Mouse (Mus musculus): Measurements from ENCODE around the gene Dmp1. TPM values are rescaled to one million over a fixed set of nuclear protein-coding genes. Genes with fewer than 3 reads are reported as not detected.

Gene Dmp1
- not detected in 2 replicates for polyA plus RNA-seq (2012; rRNA removed)

- TF ChIP-seq CTCF (IDR thresholded peaks at IDR 0.05; ENCODE audit: insufficient read depth, low read length) (no peak), POLR2A (IDR thresholded peaks at IDR 0.05; ENCODE audit: borderline replicate concordance, extremely low read depth, low read depth, low read length) (no peak)
- Histone ChIP-seq H3K4me3 (replicated peaks; ENCODE audit: extremely low read depth, low read depth, low read length) (no peak within 1 kb of the TSS), H3K4me1 (ENCODE audit: control insufficient read depth, insufficient read depth, low read length) (no peaks in the 10 kb centered on the region)
- 49% methylated on average over 5 of the region's 5 CpGs for WGBS
- DNase-seq = no peak
Observed at GRCm38 (mm10) chr5:104202351-104202750, at the start of gene Dmp1. Gene Dmp1 (plus strand): TSS chr5:104202613.

GRCm38 (mm10) chr5:104157701-104158100 lies 44.7 kb upstream of the Dmp1 start:
- peaks cover 3% of the 10 kb centered on the region; the same call in 1 of the 2 replicates for H3K4me1 ChIP-seq (ENCODE audit: control insufficient read depth, insufficient read depth, low read length)
- DNase-seq = no peak
- TF ChIP-seq CTCF (IDR thresholded peaks at IDR 0.05; ENCODE audit: insufficient read depth, low read length) = no peak
- TF ChIP-seq POLR2A (IDR thresholded peaks at IDR 0.05; ENCODE audit: borderline replicate concordance, extremely low read depth, low read depth, low read length) = no peak
- H3K4me3 ChIP-seq (replicated peaks; ENCODE audit: extremely low read depth, low read depth, low read length) = no peak overlapping the region
- 90% methylated on average over 7 of the region's 7 CpGs for WGBS

GRCm38 (mm10) chr5:104158332-104159052 lies 43.9 kb upstream of the Dmp1 start:
- no peak for DNase-seq
- 75% methylated on average over 7 of the region's 7 CpGs for WGBS
- Histone ChIP-seq H3K4me1 (ENCODE audit: control insufficient read depth, insufficient read depth, low read length) (peaks cover 3% of the 10 kb centered on the region; the same call in 1 of the 2 replicates), H3K4me3 (replicated peaks; ENCODE audit: extremely low read depth, low read depth, low read length) (no peak overlapping the region)
- TF ChIP-seq CTCF (IDR thresholded peaks at IDR 0.05; ENCODE audit: insufficient read depth, low read length) (no peak), POLR2A (IDR thresholded peaks at IDR 0.05; ENCODE audit: borderline replicate concordance, extremely low read depth, low read depth, low read length) (no peak)

GRCm38 (mm10) chr5:104160581-104160980 lies 41.8 kb upstream of the Dmp1 start:
- Histone ChIP-seq H3K4me3 (replicated peaks; ENCODE audit: extremely low read depth, low read depth, low read length) (no peak overlapping the region), H3K4me1 (ENCODE audit: control insufficient read depth, insufficient read depth, low read length) (peaks cover 3% of the 10 kb centered on the region; the same call in 1 of the 2 replicates)
- TF ChIP-seq CTCF (IDR thresholded peaks at IDR 0.05; ENCODE audit: insufficient read depth, low read length) = no peak
- TF ChIP-seq POLR2A (IDR thresholded peaks at IDR 0.05; ENCODE audit: borderline replicate concordance, extremely low read depth, low read depth, low read length) = no peak
- 82% methylated on average over 3 of the region's 3 CpGs for WGBS
- DNase-seq = no peak

GRCm38 (mm10) chr5:104161390-104161789 lies 41.0 kb upstream of the Dmp1 start:
- no peak overlapping the region for H3K4me3 ChIP-seq (replicated peaks; ENCODE audit: extremely low read depth, low read depth, low read length)
- DNase-seq = no peak
- no peak for TF ChIP-seq POLR2A (IDR thresholded peaks at IDR 0.05; ENCODE audit: borderline replicate concordance, extremely low read depth, low read depth, low read length)
- no peak for TF ChIP-seq CTCF (IDR thresholded peaks at IDR 0.05; ENCODE audit: insufficient read depth, low read length)
- peaks cover 3% of the 10 kb centered on the region; the same call in 1 of the 2 replicates for H3K4me1 ChIP-seq (ENCODE audit: control insufficient read depth, insufficient read depth, low read length)
- WGBS = 41% methylated on average over 1 of the region's 1 CpGs

- TF ChIP-seq POLR2A (IDR thresholded peaks at IDR 0.05; ENCODE audit: borderline replicate concordance, extremely low read depth, low read depth, low read length) (no peak), CTCF (IDR thresholded peaks at IDR 0.05; ENCODE audit: insufficient read depth, low read length) (no peak)
- WGBS = 91% methylated on average over 4 of the region's 4 CpGs
- no peak overlapping the region for H3K4me3 ChIP-seq (replicated peaks; ENCODE audit: extremely low read depth, low read depth, low read length)
Observed at GRCm38 (mm10) chr5:104163536-104163935, 38.9 kb upstream of the Dmp1 start.

GRCm38 (mm10) chr5:104170412-104170811 lies 32.0 kb upstream of the Dmp1 start, which contains the start of gene Dspp:
Gene Dspp (plus strand): TSS chr5:104170712.
- no peaks in the 10 kb centered on the region for H3K4me1 ChIP-seq (ENCODE audit: control insufficient read depth, insufficient read depth, low read length)
- WGBS = 83% methylated on average over 7 of the region's 7 CpGs
- DNase-seq = no peak
- TF ChIP-seq CTCF (IDR thresholded peaks at IDR 0.05; ENCODE audit: insufficient read depth, low read length) = no peak
- no peak for TF ChIP-seq POLR2A (IDR thresholded peaks at IDR 0.05; ENCODE audit: borderline replicate concordance, extremely low read depth, low read depth, low read length)
- H3K4me3 ChIP-seq (replicated peaks; ENCODE audit: extremely low read depth, low read depth, low read length) = no peak within 1 kb of the TSS

More at GRCm38 (mm10) chr5:104163536-104163935, 38.9 kb upstream of the Dmp1 start:
- no peak for DNase-seq
- H3K4me1 ChIP-seq (ENCODE audit: control insufficient read depth, insufficient read depth, low read length) = peaks cover 3% of the 10 kb centered on the region; the same call in 1 of the 2 replicates

GRCm38 (mm10) chr5:104173094-104173493 lies 29.3 kb upstream of the Dmp1 start:
- H3K4me3 ChIP-seq (replicated peaks; ENCODE audit: extremely low read depth, low read depth, low read length) = no peak overlapping the region
- H3K4me1 ChIP-seq (ENCODE audit: control insufficient read depth, insufficient read depth, low read length) = no peaks in the 10 kb centered on the region
- TF ChIP-seq CTCF (IDR thresholded peaks at IDR 0.05; ENCODE audit: insufficient read depth, low read length) (no peak), POLR2A (IDR thresholded peaks at IDR 0.05; ENCODE audit: borderline replicate concordance, extremely low read depth, low read depth, low read length) (no peak)
- 79% methylated on average over 6 of the region's 6 CpGs for WGBS
- no peak for DNase-seq

GRCm38 (mm10) chr5:104183743-104184142 lies 18.7 kb upstream of the Dmp1 start:
- 79% methylated on average over 1 of the region's 1 CpGs for WGBS
- DNase-seq = no peak
- TF ChIP-seq CTCF (IDR thresholded peaks at IDR 0.05; ENCODE audit: insufficient read depth, low read length) (no peak), POLR2A (IDR thresholded peaks at IDR 0.05; ENCODE audit: borderline replicate concordance, extremely low read depth, low read depth, low read length) (no peak)
- H3K4me1 ChIP-seq (ENCODE audit: control insufficient read depth, insufficient read depth, low read length) = no peaks in the 10 kb centered on the region
- no peak overlapping the region for H3K4me3 ChIP-seq (replicated peaks; ENCODE audit: extremely low read depth, low read depth, low read length)

GRCm38 (mm10) chr5:104187281-104187680 lies 15.1 kb upstream of the Dmp1 start:
- Histone ChIP-seq H3K4me1 (ENCODE audit: control insufficient read depth, insufficient read depth, low read length) (no peaks in the 10 kb centered on the region), H3K4me3 (replicated peaks; ENCODE audit: extremely low read depth, low read depth, low read length) (no peak overlapping the region)
- WGBS = 71% methylated on average over 3 of the region's 3 CpGs
- DNase-seq = no peak
- TF ChIP-seq POLR2A (IDR thresholded peaks at IDR 0.05; ENCODE audit: borderline replicate concordance, extremely low read depth, low read depth, low read length) = no peak
- no peak for TF ChIP-seq CTCF (IDR thresholded peaks at IDR 0.05; ENCODE audit: insufficient read depth, low read length)
